Mouse (Mus musculus): ENCODE measurements at regions not wholly inside any gene's neighbourhood (a gene's known extent, or its start where the extent isn't known, plus 50 kb on each side); places are given as distances from the start of the nearest gene placed in this dataset.

DNA sequence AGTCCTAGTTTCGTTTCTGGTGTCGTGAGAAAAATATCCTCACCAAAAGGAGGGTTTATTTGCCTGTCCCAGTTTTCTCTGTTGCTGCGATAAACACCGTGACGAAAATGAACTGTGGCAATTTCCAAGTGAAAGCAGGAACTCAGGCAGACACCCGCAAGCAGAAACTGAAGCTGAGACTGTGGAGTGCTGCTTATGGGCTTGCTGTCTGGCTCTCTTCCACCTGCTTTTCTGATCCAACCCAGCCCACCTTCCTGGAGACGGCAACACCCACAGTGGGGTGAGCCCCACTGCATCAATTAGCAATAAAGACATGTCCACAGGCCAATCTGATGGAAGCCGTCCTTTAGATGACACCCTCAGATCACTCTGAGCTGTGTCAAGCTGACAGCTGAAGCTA, 97.9 kb upstream of the Tgm3 start:
- TF ChIP-seq POLR2A (IDR thresholded peaks at IDR 0.05; ENCODE audit: extremely low read depth, insufficient read depth, low read length) = no peak
- TF ChIP-seq CTCF (IDR thresholded peaks at IDR 0.05; ENCODE audit: low read depth, low read length) = no peak

Measured in liver, adult 2 months (tissue).